Mouse (Mus musculus) liver, adult 2 months (tissue): ENCODE data around the gene Pip4k2a. TPM values are rescaled to one million over a fixed set of nuclear protein-coding genes. Genes with fewer than 3 reads are reported as not detected.

Experiments
- DNase-seq: peaks from one replicate; pipeline ENCODE4 v3.0.0-alpha.2; 2011; ENCODE audit warnings: low read depth, low spot score; ENCODE audit errors: extremely low read depth
- H3K27ac ChIP-seq: fragments of 200-500 bp; replicated peaks from 2 replicates; pipeline ENCODE4 v1.5.1; 2012; ENCODE audit warnings: low read depth, mild to moderate bottlenecking, control low read depth, inconsistent platforms, low read length; ENCODE audit not compliant: insufficient read depth
- H3K27me3 ChIP-seq: fragments of 200-500 bp; 2 replicates; pipeline ENCODE4 v1.6.1; 2012; ENCODE audit warnings: mild to moderate bottlenecking, moderate library complexity, low read length, inconsistent platforms; ENCODE audit not compliant: control insufficient read depth, insufficient read depth
- H3K36me3 ChIP-seq: fragments of 200-500 bp; 2 replicates; pipeline ENCODE4 v1.6.1; 2012; ENCODE audit warnings: low read length, inconsistent platforms; ENCODE audit not compliant: control insufficient read depth, insufficient read depth
- H3K4me1 ChIP-seq: fragments of 200-500 bp; 2 replicates; pipeline ENCODE4 v1.6.1; 2011; ENCODE audit warnings: low read length; ENCODE audit not compliant: control insufficient read depth, insufficient read depth
- H3K4me3 ChIP-seq: fragments of 200-500 bp; 2 replicates; pipeline ENCODE4 v1.5.1; 2011; ENCODE audit warnings: low read depth, mild to moderate bottlenecking, control low read depth, low read length, moderate library complexity; ENCODE audit not compliant: insufficient read depth
- H3K79me2 ChIP-seq: fragments of 200-500 bp; 2 replicates; pipeline ENCODE4 v1.6.1; 2012; ENCODE audit warnings: inconsistent platforms, mild to moderate bottlenecking, low read length, moderate library complexity; ENCODE audit not compliant: control insufficient read depth, insufficient read depth
- H3K9ac ChIP-seq: fragments of 200-500 bp; 2 replicates; pipeline ENCODE4 v1.6.1; 2012; ENCODE audit warnings: low read depth, mild to moderate bottlenecking, control low read depth, inconsistent platforms, low read length
- CTCF ChIP-seq: fragments of 200-500 bp; IDR thresholded peaks from 2 replicates; pipeline ENCODE4 v1.5.1; 2011; ENCODE audit warnings: low read depth, low read length, control low read depth
- POLR2A ChIP-seq: fragments of 200-500 bp; IDR thresholded peaks from 2 replicates; pipeline ENCODE4 v1.6.1; 2011; ENCODE audit warnings: low read length, control low read depth; ENCODE audit not compliant: insufficient read depth; ENCODE audit errors: extremely low read depth
- WGBS: fragments of 180-500 bp; shearing (Covaris S2); methylation state at CpG from one replicate; pipeline ENCODE4 v1.1.7; 2018; 5-methylcytosine and 5-hydroxymethylcytosine counted together
- polyA plus RNA-seq: library from polyadenylated mRNA; depleted of rRNA; stranded (reverse); fragments of >200 nt; gene quantifications from 2 replicates; pipeline ENCODE4 v1.2.3, GENCODE M21; 2012
- total RNA-seq: library from RNA; depleted of rRNA; stranded (reverse); fragments of >200 nt; gene quantifications from 2 replicates; pipeline ENCODE4 v1.2.3, GENCODE M21; 2014

The Pip4k2a gene
- total and polyA plus RNA-seq, 2 experiments: 1.7 to 2.8 TPM

DNA sequence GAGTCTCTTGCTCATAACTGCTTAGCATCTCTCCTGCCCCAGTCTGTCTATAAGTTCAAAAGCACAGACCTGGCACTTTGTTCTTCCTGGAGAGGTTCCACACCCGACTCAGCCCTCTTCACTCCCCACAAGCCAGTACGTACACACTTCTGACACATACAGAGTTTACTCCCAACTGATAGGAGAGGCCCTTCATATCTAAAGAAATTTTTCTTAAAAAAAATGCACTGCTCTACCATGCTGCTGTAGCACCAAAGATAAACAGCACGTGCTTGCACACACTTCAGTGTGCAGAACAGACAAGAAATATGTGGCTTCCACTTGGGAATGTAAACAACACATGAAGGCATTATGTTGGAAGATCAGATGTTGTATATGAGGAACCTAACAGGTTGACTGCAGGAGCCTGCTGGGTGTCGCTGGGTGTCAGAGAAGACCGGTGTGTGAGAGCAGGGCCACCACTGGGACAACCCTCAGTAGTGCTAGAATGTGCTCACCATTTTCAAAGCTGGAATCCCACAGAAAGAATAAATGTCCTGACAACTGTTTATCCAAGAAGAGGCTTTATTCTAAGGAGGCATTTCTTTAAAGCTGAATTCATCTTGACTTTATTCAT lies 28.8 kb downstream of the Pip4k2a start:
- Histone ChIP-seq H3K27me3 (no peaks in the 10 kb centered on the region), H3K4me1 (no peaks in the 10 kb centered on the region; the same call in 1 of the 2 replicates), H3K79me2 (peaks cover 2% of the 10 kb centered on the region; the same call in 1 of the 2 replicates), H3K4me3 (no peak overlapping the region), H3K9ac (no peak overlapping the region), H3K27ac (no peak overlapping the region), H3K36me3 (no peaks in the 10 kb centered on the region)
- no peak for DNase-seq
- TF ChIP-seq POLR2A: no peak
- no peak for TF ChIP-seq CTCF
- 74% methylated on average over 5 of the region's 5 CpGs for WGBS

DNA sequence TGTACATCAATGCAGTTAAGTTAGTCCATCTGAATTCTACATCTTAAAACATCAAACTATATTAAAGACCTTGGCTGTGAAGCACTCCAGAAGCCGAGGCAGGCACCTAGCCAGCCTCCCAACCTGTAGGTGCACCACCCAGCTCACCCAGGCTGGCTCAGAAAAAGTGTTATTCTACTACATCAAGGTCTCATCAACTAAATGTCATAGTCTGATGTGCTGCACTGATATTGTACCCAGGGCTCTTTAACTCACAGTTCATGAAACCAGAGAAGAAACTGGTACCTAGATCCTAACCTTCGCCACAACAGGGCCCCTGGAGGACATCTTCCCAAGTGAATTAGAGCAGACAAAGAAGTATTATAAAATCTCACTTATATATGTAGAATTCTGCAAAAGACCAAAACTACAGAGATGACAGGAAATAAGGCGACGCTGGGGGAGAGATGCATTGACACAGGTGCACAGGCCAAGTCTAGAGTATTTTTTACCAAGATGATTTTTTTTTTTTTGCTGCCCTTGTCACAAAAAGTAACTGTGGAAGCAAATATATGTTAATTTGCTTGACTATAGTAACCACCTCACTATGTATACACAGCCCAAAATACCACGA lies 30.4 kb downstream of the Pip4k2a start:
- no peak overlapping the region for H3K9ac ChIP-seq
- H3K79me2 ChIP-seq: peaks cover 2% of the 10 kb centered on the region; the same call in 1 of the 2 replicates
- WGBS: 94% methylated on average over 5 of the region's 5 CpGs
- H3K4me3 ChIP-seq: no peak overlapping the region
- H3K27me3 ChIP-seq: no peaks in the 10 kb centered on the region
- no peaks in the 10 kb centered on the region; the same call in 1 of the 2 replicates for H3K4me1 ChIP-seq
- H3K36me3 ChIP-seq: no peaks in the 10 kb centered on the region
- DNase-seq: no peak
- H3K27ac ChIP-seq: no peak overlapping the region
- TF ChIP-seq POLR2A (no peak), CTCF (no peak)

DNA sequence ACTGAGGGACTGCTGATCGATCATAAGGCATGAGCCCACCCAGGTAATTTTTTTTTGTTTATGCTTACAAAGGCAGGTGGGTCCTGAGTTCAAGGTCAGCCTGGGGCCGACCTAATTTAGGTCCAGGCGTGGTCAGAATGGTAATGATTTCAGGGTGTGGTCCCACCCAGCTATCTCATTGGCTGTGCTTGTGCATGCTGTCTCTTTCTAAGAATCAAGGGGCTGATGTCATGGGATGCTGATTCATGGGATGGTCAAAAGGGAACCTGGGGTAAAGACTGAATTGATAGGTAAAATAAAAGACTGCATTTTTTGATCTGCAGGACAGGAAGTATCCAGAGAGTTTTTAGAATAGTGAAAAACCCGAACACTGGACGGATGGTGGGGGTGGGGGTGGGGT lies 31.4 kb downstream of the Pip4k2a start:
- Histone ChIP-seq H3K27ac (no peak overlapping the region), H3K4me1 (no peaks in the 10 kb centered on the region), H3K27me3 (no peaks in the 10 kb centered on the region), H3K36me3 (no peaks in the 10 kb centered on the region), H3K4me3 (no peak overlapping the region), H3K79me2 (no peaks in the 10 kb centered on the region), H3K9ac (no peak overlapping the region)
- 83% methylated on average over 5 of the region's 5 CpGs for WGBS
- no peak for DNase-seq
- TF ChIP-seq POLR2A (no peak), CTCF (no peak)

DNA sequence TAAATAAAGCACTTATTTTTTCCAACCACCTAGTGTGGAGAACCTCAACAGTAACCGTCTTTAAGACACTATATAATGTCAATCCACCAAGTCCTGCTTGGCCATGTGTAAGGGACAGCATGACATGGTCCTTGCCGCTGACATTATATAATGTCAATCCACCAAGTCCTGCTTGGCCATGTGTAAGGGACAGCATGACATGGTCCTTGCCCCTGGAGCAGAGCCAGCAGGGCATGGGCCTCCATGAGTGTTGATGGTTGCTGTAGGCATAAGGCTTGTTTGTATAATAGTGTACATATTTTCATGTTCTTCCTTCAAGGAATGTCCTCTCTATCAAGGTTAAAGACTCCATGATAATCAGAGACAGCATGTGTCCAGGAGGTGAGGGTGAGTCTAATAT lies 32.0 kb downstream of the Pip4k2a start:
- Histone ChIP-seq H3K9ac (no peak overlapping the region), H3K79me2 (no peaks in the 10 kb centered on the region), H3K27ac (no peak overlapping the region), H3K27me3 (no peaks in the 10 kb centered on the region), H3K4me1 (no peaks in the 10 kb centered on the region), H3K36me3 (no peaks in the 10 kb centered on the region), H3K4me3 (no peak overlapping the region)
- DNase-seq: no peak
- TF ChIP-seq POLR2A (no peak), CTCF (no peak)
- 91% methylated on average over 2 of the region's 2 CpGs for WGBS

DNA sequence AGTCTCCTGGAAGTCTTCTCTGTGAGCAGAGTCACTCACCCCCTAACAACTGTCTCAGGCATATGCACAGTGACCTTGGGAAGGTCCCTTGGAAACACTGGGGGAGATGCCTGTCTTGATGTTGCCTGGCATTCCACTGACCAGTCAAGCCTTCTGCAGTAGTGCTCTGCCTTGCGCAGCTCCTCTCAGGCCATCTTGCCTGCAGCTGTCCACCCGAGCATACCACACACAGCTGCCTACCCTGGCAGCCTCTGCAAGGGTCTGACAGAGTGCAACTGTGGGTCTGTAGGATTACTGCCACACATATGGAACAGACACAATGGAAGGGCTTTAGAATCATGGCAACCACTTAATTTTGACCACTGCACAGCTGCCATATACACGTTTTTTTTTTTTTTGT lies 32.8 kb downstream of the Pip4k2a start:
- TF ChIP-seq CTCF: no peak
- TF ChIP-seq POLR2A: no peak
- no peaks in the 10 kb centered on the region for H3K36me3 ChIP-seq
- no peak overlapping the region for H3K9ac ChIP-seq
- no peaks in the 10 kb centered on the region for H3K27me3 ChIP-seq
- H3K4me1 ChIP-seq: no peaks in the 10 kb centered on the region
- no peaks in the 10 kb centered on the region for H3K79me2 ChIP-seq
- 88% methylated on average over 3 of the region's 3 CpGs for WGBS
- DNase-seq: no peak
- no peak overlapping the region for H3K4me3 ChIP-seq
- H3K27ac ChIP-seq: no peak overlapping the region

DNA sequence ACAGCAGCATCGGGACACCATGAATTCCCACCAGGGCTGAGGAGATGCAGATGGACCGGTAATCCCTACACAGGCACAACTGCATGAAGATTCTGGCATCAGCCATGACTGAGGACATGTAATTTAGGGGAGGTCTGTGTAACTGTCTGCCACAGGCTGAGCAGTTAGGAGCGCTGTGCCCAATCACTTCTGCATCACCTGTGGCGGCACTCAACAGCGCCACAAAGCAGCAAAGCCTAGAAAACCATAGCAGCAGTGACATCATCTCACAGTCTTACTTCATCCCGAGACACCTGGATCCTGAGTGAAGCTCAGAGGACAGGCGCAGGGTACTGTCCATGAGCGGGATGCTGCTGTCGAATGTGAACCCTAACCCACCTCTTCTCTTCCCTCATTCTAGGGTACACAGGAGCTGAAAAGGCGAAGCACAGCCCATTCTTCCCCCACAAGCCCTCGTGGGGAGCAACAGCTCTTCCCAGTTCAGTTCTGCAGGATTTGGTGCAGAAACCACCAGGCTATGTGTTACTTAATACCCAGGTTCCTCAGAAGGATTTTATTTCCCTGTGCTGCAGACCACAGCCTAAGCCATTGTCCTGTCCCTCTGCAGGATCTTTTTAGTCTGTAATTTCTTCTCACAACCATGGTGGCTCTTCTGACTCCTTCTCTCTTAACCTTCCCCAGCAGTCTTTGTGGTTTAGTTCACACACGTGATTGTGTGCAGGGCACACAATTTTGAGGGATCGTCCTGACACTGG lies 34.5 kb downstream of the Pip4k2a start:
- no peak overlapping the region for H3K9ac ChIP-seq
- H3K27me3 ChIP-seq: no peaks in the 10 kb centered on the region
- DNase-seq: no peak
- no peaks in the 10 kb centered on the region for H3K79me2 ChIP-seq
- no peak overlapping the region for H3K4me3 ChIP-seq
- H3K27ac ChIP-seq: no peak overlapping the region
- TF ChIP-seq POLR2A (no peak), CTCF (no peak)
- no peaks in the 10 kb centered on the region for H3K36me3 ChIP-seq
- 80% methylated on average over 13 of the region's 13 CpGs for WGBS
- H3K4me1 ChIP-seq: no peaks in the 10 kb centered on the region
